Comparison of ENCODE assay signal across 11 mouse cellular contexts in the genomic region with DNA sequence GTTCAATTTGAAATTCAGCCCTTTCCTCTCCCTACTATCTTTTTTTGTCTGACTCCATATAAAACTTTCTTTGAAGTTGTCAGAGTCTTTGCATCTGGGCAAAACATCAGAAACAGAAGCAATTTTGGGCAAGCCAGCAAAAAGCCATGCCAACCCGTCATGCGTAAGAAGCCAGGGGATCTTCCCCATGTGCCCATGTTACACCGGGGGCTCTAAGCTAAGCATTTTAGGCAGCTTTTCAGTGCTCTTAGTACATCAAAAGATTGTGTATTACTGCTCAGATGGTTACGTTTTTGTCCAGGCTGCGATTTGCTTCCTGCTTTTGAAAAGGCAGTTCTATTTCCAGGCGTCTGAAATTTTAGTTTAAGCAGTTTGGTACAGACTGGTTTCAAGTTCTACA.
"Had no signal": no experiment of that assay in that cellular context is flagged by ENCODE, and none has a peak within 500 bp of the region (broad histone marks: within the 10 kb centered on the region; RNA-seq: fewer than 3 reads in every experiment).

No protein-coding gene starts in this region.

- ATAC-seq: liver, postnatal 0 days; lung, postnatal 0 days; midbrain, embryonic 13.5 days; midbrain, embryonic 15.5 days had no signal

- DNase-seq: liver, postnatal 0 days; lung, adult 2 months; lung, postnatal 14 days; lung, postnatal 36 days; right cerebral cortex, postnatal 14 days; thymus, adult 2 months; thymus, postnatal 25 days; thymus, postnatal 4 days had no signal
